Mouse (Mus musculus): Measurements from ENCODE around the gene Rbm11. TPM values are rescaled to one million over a fixed set of nuclear protein-coding genes. Genes with fewer than 3 reads are reported as not detected.

Rbm11 gene
- polyA plus RNA-seq (2012; rRNA removed): 1.5 and 2.5 TPM in 2 replicates

GRCm38 (mm10) chr16:75592671-75593500 is at the start of gene Rbm11:
TSS of gene Rbm11 (plus strand) at chr16:75592844.
- peak; percentile 89 for DNase-seq (ENCODE audit: low read depth)
- TF ChIP-seq POLR2A (IDR thresholded peaks at IDR 0.05; ENCODE audit: borderline replicate concordance, extremely low read depth, insufficient read depth, insufficient read length, poor library complexity, severe bottlenecking): peak; percentile 36; the same call in 1 of the 2 replicates
- no peak for TF ChIP-seq CTCF (IDR thresholded peaks at IDR 0.05; ENCODE audit: borderline replicate concordance, extremely low read depth, insufficient read depth, insufficient read length)

- no peak for TF ChIP-seq CTCF (IDR thresholded peaks at IDR 0.05; ENCODE audit: borderline replicate concordance, extremely low read depth, insufficient read depth, insufficient read length)
- no peak for TF ChIP-seq POLR2A (IDR thresholded peaks at IDR 0.05; ENCODE audit: borderline replicate concordance, extremely low read depth, insufficient read depth, insufficient read length, poor library complexity, severe bottlenecking)
- no peak for DNase-seq (ENCODE audit: low read depth)
Observed at GRCm38 (mm10) chr16:75545310-75545709, 47.3 kb upstream of the Rbm11 start.

GRCm38 (mm10) chr16:75562910-75563309 is 29.7 kb upstream of the Rbm11 start:
- TF ChIP-seq POLR2A (IDR thresholded peaks at IDR 0.05; ENCODE audit: borderline replicate concordance, extremely low read depth, insufficient read depth, insufficient read length, poor library complexity, severe bottlenecking): no peak
- no peak for TF ChIP-seq CTCF (IDR thresholded peaks at IDR 0.05; ENCODE audit: borderline replicate concordance, extremely low read depth, insufficient read depth, insufficient read length)
- no peak for DNase-seq (ENCODE audit: low read depth)

- no peak for TF ChIP-seq POLR2A (IDR thresholded peaks at IDR 0.05; ENCODE audit: borderline replicate concordance, extremely low read depth, insufficient read depth, insufficient read length, poor library complexity, severe bottlenecking)
- TF ChIP-seq CTCF (IDR thresholded peaks at IDR 0.05; ENCODE audit: borderline replicate concordance, extremely low read depth, insufficient read depth, insufficient read length): no peak
Observed at GRCm38 (mm10) chr16:75582279-75582678, 10.4 kb upstream of the Rbm11 start.

GRCm38 (mm10) chr16:75585961-75586360 is 6.7 kb upstream of the Rbm11 start, which contains the start of gene Lipi:
TSS of gene Lipi (minus strand) at chr16:75586061.
- DNase-seq (ENCODE audit: low read depth): no peak
- no peak for TF ChIP-seq CTCF (IDR thresholded peaks at IDR 0.05; ENCODE audit: borderline replicate concordance, extremely low read depth, insufficient read depth, insufficient read length)
- TF ChIP-seq POLR2A (IDR thresholded peaks at IDR 0.05; ENCODE audit: borderline replicate concordance, extremely low read depth, insufficient read depth, insufficient read length, poor library complexity, severe bottlenecking): no peak

More at GRCm38 (mm10) chr16:75582279-75582678, 10.4 kb upstream of the Rbm11 start:
- DNase-seq (ENCODE audit: low read depth): no peak

- no peak for DNase-seq (ENCODE audit: low read depth)
- no peak for TF ChIP-seq POLR2A (IDR thresholded peaks at IDR 0.05; ENCODE audit: borderline replicate concordance, extremely low read depth, insufficient read depth, insufficient read length, poor library complexity, severe bottlenecking)
- TF ChIP-seq CTCF (IDR thresholded peaks at IDR 0.05; ENCODE audit: borderline replicate concordance, extremely low read depth, insufficient read depth, insufficient read length): no peak
Observed at GRCm38 (mm10) chr16:75586466-75586865, 6.2 kb upstream of the Rbm11 start.

- TF ChIP-seq POLR2A (IDR thresholded peaks at IDR 0.05; ENCODE audit: borderline replicate concordance, extremely low read depth, insufficient read depth, insufficient read length, poor library complexity, severe bottlenecking): no peak
- no peak for TF ChIP-seq CTCF (IDR thresholded peaks at IDR 0.05; ENCODE audit: borderline replicate concordance, extremely low read depth, insufficient read depth, insufficient read length)
- DNase-seq (ENCODE audit: low read depth): peak; percentile 49
Observed at GRCm38 (mm10) chr16:75593501-75594183, 998 bp downstream of the Rbm11 start.

GRCm38 (mm10) chr16:75606415-75606814 is 13.8 kb downstream of the Rbm11 start:
- TF ChIP-seq CTCF (IDR thresholded peaks at IDR 0.05; ENCODE audit: borderline replicate concordance, extremely low read depth, insufficient read depth, insufficient read length) (no peak), POLR2A (IDR thresholded peaks at IDR 0.05; ENCODE audit: borderline replicate concordance, extremely low read depth, insufficient read depth, insufficient read length, poor library complexity, severe bottlenecking) (no peak)
- DNase-seq (ENCODE audit: low read depth): peak; percentile 17

- no peak for DNase-seq (ENCODE audit: low read depth)
Observed at GRCm38 (mm10) chr16:75612561-75612960, 19.9 kb downstream of the Rbm11 start.

GRCm38 (mm10) chr16:75617651-75618349 is 25.2 kb downstream of the Rbm11 start:
- DNase-seq (ENCODE audit: low read depth): peak; percentile 87
- no peak for TF ChIP-seq CTCF (IDR thresholded peaks at IDR 0.05; ENCODE audit: borderline replicate concordance, extremely low read depth, insufficient read depth, insufficient read length)
- TF ChIP-seq POLR2A (IDR thresholded peaks at IDR 0.05; ENCODE audit: borderline replicate concordance, extremely low read depth, insufficient read depth, insufficient read length, poor library complexity, severe bottlenecking): no peak

More at GRCm38 (mm10) chr16:75612561-75612960, 19.9 kb downstream of the Rbm11 start:
- TF ChIP-seq CTCF (IDR thresholded peaks at IDR 0.05; ENCODE audit: borderline replicate concordance, extremely low read depth, insufficient read depth, insufficient read length) (no peak), POLR2A (IDR thresholded peaks at IDR 0.05; ENCODE audit: borderline replicate concordance, extremely low read depth, insufficient read depth, insufficient read length, poor library complexity, severe bottlenecking) (no peak)

GRCm38 (mm10) chr16:75627862-75628261 is 35.2 kb downstream of the Rbm11 start:
- peak; percentile 37 for DNase-seq (ENCODE audit: low read depth)
- TF ChIP-seq CTCF (IDR thresholded peaks at IDR 0.05; ENCODE audit: borderline replicate concordance, extremely low read depth, insufficient read depth, insufficient read length): no peak
- no peak for TF ChIP-seq POLR2A (IDR thresholded peaks at IDR 0.05; ENCODE audit: borderline replicate concordance, extremely low read depth, insufficient read depth, insufficient read length, poor library complexity, severe bottlenecking)

Other genes starting within 250 kb of the Rbm11 start
- 0.10 TPM in 1 of 2 replicates, not detected in the other for gene Lipi, start 6.8 kb upstream of the Rbm11 start, polyA plus RNA-seq (2012; rRNA removed)
- 19.3 and 26.0 TPM in 2 replicates for gene Hspa13, start 174.3 kb downstream of the Rbm11 start, polyA plus RNA-seq (2012; rRNA removed)

Measured in brain, embryonic 14.5 days (tissue).